Mouse (Mus musculus): ENCODE results near the gene Sel1l.
"Not testable (repeated sequence)": the region's sequence is repeated elsewhere in the genome, so short reads cannot be mapped to it uniquely, and the experiment has no call there.

Sel1l gene

GRCm38 (mm10) chr12:91818726-91819125 is 30.2 kb downstream of the Sel1l start:
- DNase-seq (ENCODE audit: low spot score) = no peak

GRCm38 (mm10) chr12:91815990-91816389 is 33.0 kb downstream of the Sel1l start:
- DNase-seq (ENCODE audit: low spot score) = peak; percentile 54

GRCm38 (mm10) chr12:91815552-91815951 is 33.4 kb downstream of the Sel1l start:
- no peak for DNase-seq (ENCODE audit: low spot score)

- DNase-seq (ENCODE audit: low spot score) = no peak
Measured at GRCm38 (mm10) chr12:91808911-91809310, 40.0 kb downstream of the Sel1l start.

- DNase-seq (ENCODE audit: low spot score) = no peak
Measured at GRCm38 (mm10) chr12:91807761-91808160, 41.2 kb downstream of the Sel1l start.

GRCm38 (mm10) chr12:91807095-91807494 is 41.9 kb downstream of the Sel1l start:
- no peak for DNase-seq (ENCODE audit: low spot score)

GRCm38 (mm10) chr12:91804262-91804661 is 44.7 kb downstream of the Sel1l start:
- DNase-seq (ENCODE audit: low spot score) = no peak

GRCm38 (mm10) chr12:91803207-91803932 is 45.6 kb downstream of the Sel1l start:
- DNase-seq (ENCODE audit: low spot score) = no peak

GRCm38 (mm10) chr12:91802586-91803206 is 46.3 kb downstream of the Sel1l start:
- no peak for DNase-seq (ENCODE audit: low spot score)

- no peak for DNase-seq (ENCODE audit: low spot score)
Measured at GRCm38 (mm10) chr12:91800861-91801385, 48.0 kb downstream of the Sel1l start.

- no peak for DNase-seq (ENCODE audit: low spot score)
Measured at GRCm38 (mm10) chr12:91799821-91800335, 49.1 kb downstream of the Sel1l start.

- DNase-seq (ENCODE audit: low spot score) = no peak
Measured at GRCm38 (mm10) chr12:91799379-91799773, 49.6 kb downstream of the Sel1l start.

GRCm38 (mm10) chr12:91798720-91799378 is 50.1 kb downstream of the Sel1l start:
- DNase-seq (ENCODE audit: low spot score) = no peak

GRCm38 (mm10) chr12:91796774-91797173 is 52.2 kb downstream of the Sel1l start:
- no peak for DNase-seq (ENCODE audit: low spot score)

GRCm38 (mm10) chr12:91793266-91793665 is 55.7 kb downstream of the Sel1l start:
- no peak for DNase-seq (ENCODE audit: low spot score)

GRCm38 (mm10) chr12:91791822-91792221 is 57.1 kb downstream of the Sel1l start:
- DNase-seq (ENCODE audit: low spot score) = no peak

GRCm38 (mm10) chr12:91789801-91790200 is 59.2 kb downstream of the Sel1l start:
- DNase-seq (ENCODE audit: low spot score) = peak; percentile 31

GRCm38 (mm10) chr12:91788446-91788845 is 60.5 kb downstream of the Sel1l start:
- not testable (repeated sequence) for DNase-seq (ENCODE audit: low spot score)

GRCm38 (mm10) chr12:91787959-91788437 is 61.0 kb downstream of the Sel1l start, which contains the start of gene Ston2:
TSS of gene Ston2 (minus strand) at chr12:91788387.
- DNase-seq (ENCODE audit: low spot score) = no peak

GRCm38 (mm10) chr12:91786355-91786754 is 62.6 kb downstream of the Sel1l start:
- peak; percentile 68 for DNase-seq (ENCODE audit: low spot score)

- no peak for DNase-seq (ENCODE audit: low spot score)
Measured at GRCm38 (mm10) chr12:91781432-91781831, 67.5 kb downstream of the Sel1l start.

- no peak for DNase-seq (ENCODE audit: low spot score)
Measured at GRCm38 (mm10) chr12:91780531-91780930, 68.4 kb downstream of the Sel1l start.

All from ovary, postnatal 36 days (tissue).